Mouse (Mus musculus): ENCODE data around the gene Adtrp. TPM values are rescaled to one million over a fixed set of nuclear protein-coding genes. Genes with fewer than 3 reads are reported as not detected.

Adtrp gene
- polyA plus RNA-seq, 1 experiment from 2014 or later, result not detected

Other genes with a start within 250 kb of the Adtrp start
- 11.4 and 12.2 TPM in 2 replicates for gene Tmem170b, start 241.8 kb downstream of the Adtrp start, polyA plus RNA-seq (2016; fragmentation: Nextera tagmentation; extraction: Ambion mirVana)
- 7.4 and 7.9 TPM in 2 replicates for gene Hivep1, start 204.3 kb upstream of the Adtrp start, polyA plus RNA-seq (2016; fragmentation: Nextera tagmentation; extraction: Ambion mirVana)